Mouse (Mus musculus): Measurements from ENCODE around the gene Gan.

Gene Gan

DNA sequence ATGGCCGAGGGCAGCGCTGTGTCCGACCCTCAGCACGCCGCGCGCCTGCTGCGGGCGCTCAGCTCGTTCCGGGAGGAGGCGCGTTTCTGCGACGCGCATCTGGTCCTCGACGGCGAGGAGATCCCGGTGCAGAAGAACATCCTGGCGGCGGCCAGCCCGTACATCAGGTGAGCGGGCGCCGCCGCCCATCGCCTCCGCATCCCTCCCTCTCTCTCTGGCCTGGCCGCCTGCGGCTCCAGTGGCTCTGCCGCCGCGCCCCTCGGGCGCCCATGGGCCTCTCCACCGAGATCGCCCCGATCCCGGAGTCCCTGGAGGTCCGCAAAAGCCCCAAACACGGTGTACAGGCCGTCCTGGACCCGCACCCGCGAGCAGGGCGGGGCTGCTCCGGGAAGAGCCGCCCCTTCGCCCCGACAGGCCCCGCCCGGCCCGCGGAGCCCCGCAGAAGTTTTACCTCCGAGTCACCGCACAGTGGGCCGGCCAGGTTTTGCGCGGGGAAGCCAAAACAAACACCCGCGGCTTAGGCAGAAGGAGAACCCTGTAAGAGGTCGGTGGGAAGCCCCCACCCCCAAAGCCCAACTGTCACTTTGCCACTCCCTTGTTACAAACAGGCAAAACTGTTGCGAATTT, at the start of gene Gan:
Gene Gan (plus strand): TSS at position 1 of the 627 bp plus-strand sequence.
- peak; percentile 75 for DNase-seq (ENCODE audit: low read depth)

DNA sequence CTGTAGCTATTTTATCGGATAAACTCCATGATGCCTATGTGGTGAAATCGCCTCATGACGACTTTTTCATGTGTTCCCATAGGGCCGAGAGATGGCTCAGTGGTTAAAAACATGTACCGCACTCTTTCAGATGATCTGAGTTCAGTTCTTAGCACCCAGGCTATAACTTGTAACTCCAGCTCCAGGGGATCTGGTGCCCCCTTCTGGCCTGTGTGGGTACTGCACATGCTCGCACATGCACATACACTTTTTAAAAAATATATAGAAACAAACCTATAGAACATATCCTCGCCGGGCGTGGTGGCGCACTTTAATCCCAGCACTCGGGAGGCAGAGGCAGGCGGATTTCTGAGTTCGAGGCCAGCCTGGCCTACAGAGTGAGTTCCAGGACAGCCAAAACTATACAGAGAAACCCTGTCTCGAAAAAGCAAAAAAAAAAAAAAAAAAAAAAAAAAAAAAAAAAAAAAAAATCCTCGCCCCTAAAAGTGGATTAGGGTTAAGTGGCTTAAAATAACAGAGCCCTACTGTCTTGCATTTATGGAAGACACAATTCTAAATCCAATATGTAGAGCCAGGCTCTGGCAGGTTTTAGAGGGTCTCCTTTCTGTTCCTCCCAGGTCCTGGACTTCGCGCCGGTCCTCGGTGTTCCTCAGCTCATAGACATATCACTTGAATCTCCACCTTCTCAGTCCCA, 48.8 kb upstream of the Gan start:
- DNase-seq (ENCODE audit: low read depth), result peak; percentile 53

GRCm38 (mm10) chr8:117109801-117110390, 48.0 kb upstream of the Gan start:
- peak; percentile 68 for DNase-seq (ENCODE audit: low read depth)

DNA sequence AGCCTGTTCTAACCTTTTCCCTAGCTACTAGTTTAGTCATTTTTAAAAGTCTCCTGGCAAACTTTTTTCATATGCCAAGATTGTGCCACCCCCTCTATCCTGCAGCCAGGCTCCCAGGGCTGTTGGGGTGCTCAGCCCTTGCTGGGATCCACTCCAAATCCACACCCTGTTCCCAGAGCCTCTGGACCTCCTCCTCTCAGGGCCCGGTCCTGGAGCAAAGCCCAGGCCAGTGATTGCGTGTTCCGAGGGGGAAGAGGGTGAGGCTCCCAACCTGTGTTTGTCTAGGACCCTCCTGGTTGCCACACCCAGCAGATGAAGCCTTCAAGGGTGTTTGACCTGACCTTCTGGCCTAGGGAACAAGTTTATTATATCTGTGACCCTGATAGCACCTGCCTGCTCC, 46.3 kb upstream of the Gan start:
- no peak for DNase-seq (ENCODE audit: low read depth)

GRCm38 (mm10) chr8:117112261-117112660, 45.7 kb upstream of the Gan start:
- no peak for DNase-seq (ENCODE audit: low read depth)

DNA sequence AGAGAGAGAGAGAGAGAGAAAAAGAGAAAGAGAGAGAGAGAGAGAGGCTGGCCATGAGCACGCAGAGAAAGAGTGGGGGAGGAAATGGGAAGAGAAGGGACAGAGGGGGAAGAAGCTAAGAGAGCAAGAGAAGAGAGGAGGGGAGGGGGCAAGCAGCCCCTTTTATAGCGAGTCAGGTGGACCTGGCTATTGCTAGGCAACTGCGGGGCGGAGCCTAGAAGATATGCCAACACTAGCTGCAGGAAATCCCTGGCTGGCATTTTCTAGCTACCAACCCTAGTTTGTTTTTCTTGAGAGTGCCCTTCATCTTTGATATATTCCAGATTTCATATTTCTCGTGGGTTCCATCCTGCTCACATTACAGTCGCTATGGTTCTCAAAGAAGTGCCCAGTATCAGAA, 42.8 kb upstream of the Gan start:
- DNase-seq (ENCODE audit: low read depth), result no peak

- DNase-seq (ENCODE audit: low read depth), result peak; percentile 47
These were observed 42.1 kb upstream of the Gan start for GRCm38 (mm10) chr8:117115676-117116446.

GRCm38 (mm10) chr8:117116534-117116933, 41.4 kb upstream of the Gan start:
- DNase-seq (ENCODE audit: low read depth), result no peak

DNA sequence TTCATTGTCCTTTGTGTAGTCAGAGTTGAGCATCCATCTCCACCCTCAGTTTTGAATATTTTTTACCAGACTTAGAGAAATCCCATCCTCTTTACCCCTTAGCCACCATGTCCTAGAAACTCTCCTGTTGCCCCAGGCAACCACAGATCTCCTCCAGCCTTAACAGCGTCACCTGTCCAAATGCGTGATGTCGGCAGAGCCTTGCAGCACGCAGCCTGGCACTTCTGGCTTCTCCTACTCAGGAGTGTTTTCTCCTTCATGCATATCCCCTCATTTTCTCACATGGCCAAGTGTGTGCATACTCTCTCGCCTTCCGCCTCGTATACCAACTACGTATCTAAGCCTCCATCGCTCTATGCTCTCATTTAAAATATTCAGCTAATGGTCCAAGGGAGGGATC, 39.5 kb upstream of the Gan start:
- no peak for DNase-seq (ENCODE audit: low read depth)

GRCm38 (mm10) chr8:117121277-117121676, 36.7 kb upstream of the Gan start:
- DNase-seq (ENCODE audit: low read depth), result no peak

DNA sequence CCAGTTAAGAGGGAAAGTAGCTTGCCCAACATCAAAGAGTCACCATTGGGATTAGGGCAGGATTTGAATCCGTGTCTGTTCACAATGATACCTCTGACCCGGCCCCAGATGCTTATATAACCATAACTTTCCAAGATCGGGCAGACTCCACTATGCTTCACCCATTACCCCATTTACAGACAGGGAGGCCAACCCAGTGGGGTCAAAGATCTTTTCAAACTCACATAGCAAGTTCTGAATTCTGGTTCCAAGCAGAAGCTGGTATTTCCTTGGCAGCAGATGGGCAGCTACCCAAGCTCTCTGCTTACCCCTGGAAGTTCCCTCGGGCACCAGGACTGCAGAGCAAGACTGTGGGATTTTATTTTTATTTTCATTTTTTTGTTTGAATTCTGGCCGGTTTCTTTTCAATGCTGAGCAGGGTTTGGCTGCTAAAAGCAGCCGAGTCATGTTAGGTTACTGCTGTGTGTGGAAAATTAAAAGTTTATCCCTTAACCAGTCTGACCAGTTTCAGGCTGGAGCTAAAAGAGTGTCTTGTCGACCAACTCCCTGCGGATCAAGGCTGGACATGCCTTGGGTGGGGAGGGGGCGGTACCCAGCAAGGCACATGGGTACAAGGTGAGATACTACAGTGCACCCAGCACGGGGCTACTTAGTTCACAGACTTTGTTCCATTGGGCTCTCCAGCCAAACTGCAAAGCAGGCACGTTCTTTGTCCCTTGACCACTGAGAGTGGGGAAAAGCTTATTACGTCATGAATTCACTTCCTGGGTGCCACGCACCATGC, 33.9 kb upstream of the Gan start:
- DNase-seq (ENCODE audit: low read depth), result no peak

- peak; percentile 8 for DNase-seq (ENCODE audit: low read depth)
These were observed 32.1 kb upstream of the Gan start for GRCm38 (mm10) chr8:117125854-117126253.

DNA sequence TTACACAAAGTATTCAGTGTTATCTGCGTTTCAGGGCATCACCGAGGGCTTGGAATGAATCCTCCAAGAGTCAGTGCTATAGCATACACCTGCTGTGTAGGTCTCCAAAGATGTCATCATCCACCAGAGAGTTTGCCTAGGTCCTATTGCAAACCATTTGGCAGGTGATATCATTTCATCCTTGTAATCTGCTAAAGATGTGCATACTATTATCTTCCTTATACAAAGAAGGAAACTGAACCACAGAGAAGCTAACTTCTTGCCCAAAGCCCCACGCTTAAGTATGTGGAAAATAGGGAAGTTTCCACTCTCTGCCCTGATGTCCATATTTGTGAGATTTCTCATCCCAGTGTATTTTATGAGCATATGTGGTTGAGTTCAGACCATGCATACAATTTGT, 31.5 kb upstream of the Gan start:
- no peak for DNase-seq (ENCODE audit: low read depth)

- peak; percentile 30 for DNase-seq (ENCODE audit: low read depth)
These were observed 30.9 kb upstream of the Gan start for GRCm38 (mm10) chr8:117127063-117127462.

- DNase-seq (ENCODE audit: low read depth), result no peak
These were observed 24.2 kb upstream of the Gan start for GRCm38 (mm10) chr8:117133702-117134101.

GRCm38 (mm10) chr8:117136351-117136750, 21.6 kb upstream of the Gan start:
- no peak for DNase-seq (ENCODE audit: low read depth)

DNA sequence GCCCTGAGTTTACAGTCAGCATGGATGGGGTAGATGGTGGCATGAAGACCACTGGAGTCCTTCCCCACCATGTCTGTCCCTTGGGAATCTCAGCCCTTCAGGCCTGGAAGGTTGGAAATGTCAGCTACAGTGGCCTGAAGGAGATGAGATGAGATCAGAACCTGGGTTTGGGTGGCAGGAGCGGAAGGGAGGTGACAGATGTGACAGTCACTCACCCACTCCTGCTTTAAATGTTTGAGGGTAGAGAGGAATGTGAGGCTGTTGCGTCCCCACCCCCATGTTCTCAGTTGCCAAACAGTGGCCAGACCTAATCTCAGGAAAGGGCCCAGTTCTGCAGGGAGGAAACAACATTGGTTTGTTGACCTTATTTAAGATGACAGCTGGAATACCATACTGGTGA, 21.2 kb upstream of the Gan start:
- DNase-seq (ENCODE audit: low read depth), result no peak

DNA sequence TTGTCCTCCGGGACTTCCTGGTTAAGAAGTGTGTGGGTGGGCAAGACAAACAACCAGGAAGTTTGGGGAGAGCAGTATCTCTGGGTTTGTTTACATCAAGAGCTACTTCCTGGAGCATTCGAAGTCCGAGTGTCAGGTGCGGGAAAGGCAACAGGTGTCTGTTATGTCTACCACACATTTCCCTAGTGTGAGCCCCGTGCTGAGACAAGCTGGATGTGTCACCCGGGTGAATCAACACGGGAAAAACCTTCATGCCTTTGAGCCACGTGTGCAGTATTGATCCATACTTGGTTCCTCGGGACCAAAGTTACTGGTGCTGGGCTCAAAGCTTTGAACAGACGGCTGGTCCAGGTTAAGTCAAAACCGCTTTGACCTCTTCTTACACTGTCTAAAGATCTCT, 20.6 kb upstream of the Gan start:
- DNase-seq (ENCODE audit: low read depth), result no peak

- peak; percentile 53 for DNase-seq (ENCODE audit: low read depth)
These were observed 9.4 kb upstream of the Gan start for GRCm38 (mm10) chr8:117148520-117148919.

GRCm38 (mm10) chr8:117156149-117156548, 1.8 kb upstream of the Gan start:
- DNase-seq (ENCODE audit: low read depth), result no peak

GRCm38 (mm10) chr8:117156866-117157768, 818 bp upstream of the Gan start:
- peak; percentile 74 for DNase-seq (ENCODE audit: low read depth)

Measured in induced T-regulatory cell, adult 2 months (primary cell).